7 mouse cellular contexts compared by ENCODE assay signal in genomic region chr12:79297884-79298636, GRCm38 (mm10). TPM values are rescaled to one million over a fixed set of nuclear protein-coding genes. Genes with fewer than 3 reads are reported as not detected.
A peak's percentile ranks its signal among the peaks of the same experiment; 100 is the strongest.
DNase-seq lines count a peak whose midpoint lies in the region; ATAC-seq and TF ChIP-seq lines count a peak whose summit lies in the region.

No protein-coding gene starts in this region.

- H3K27ac ChIP-seq in forebrain, embryonic 13.5 days, result no peak overlapping the region
- peak overlapping the region; percentile 64 for H3K27ac ChIP-seq in liver, embryonic 14.5 days

- no peaks in the 10 kb centered on the region for H3K27me3 ChIP-seq in forebrain, embryonic 13.5 days
- no peaks in the 10 kb centered on the region for H3K27me3 ChIP-seq in liver, embryonic 14.5 days (ENCODE audit: control insufficient read depth, insufficient read depth, low read length)

- no peaks in the 10 kb centered on the region for H3K9me3 ChIP-seq in forebrain, embryonic 13.5 days (replicated peaks)
- no peaks in the 10 kb centered on the region for H3K9me3 ChIP-seq in liver, embryonic 14.5 days (ENCODE audit: control insufficient read depth, low read length)

- peak overlapping the region; percentile 84 for H3K4me2 ChIP-seq in forebrain, embryonic 13.5 days
- H3K4me2 ChIP-seq in liver, embryonic 14.5 days (ENCODE audit: low read depth), result peak overlapping the region; percentile 99

- H3K4me3 ChIP-seq in forebrain, embryonic 13.5 days, result peak overlapping the region; percentile 71
- H3K4me3 ChIP-seq in liver, embryonic 14.5 days (ENCODE audit: insufficient read depth in 1 of 2, low read depth in 2 of 2, low read length in 2 of 2), result peak overlapping the region; percentile 74 to 96

- TF ChIP-seq CTCF in liver, embryonic 14.5 days (IDR thresholded peaks at IDR 0.05; ENCODE audit: low read depth), result no peak

- TF ChIP-seq EP300 in liver, embryonic 14.5 days (IDR thresholded peaks at IDR 0.05; ENCODE audit: low read depth), result no peak

- H3K4me1 ChIP-seq in forebrain, embryonic 13.5 days, result peaks cover 19% of the 10 kb centered on the region
- peaks cover 0 to 6% of the 10 kb centered on the region in 2 experiments; a peak in 3 of 4 replicates for H3K4me1 ChIP-seq in liver, embryonic 14.5 days (replicated peaks; ENCODE audit: control insufficient read depth in 2 of 2, insufficient read depth in 2 of 2, low read length in 1 of 2)

- ATAC-seq in forebrain, embryonic 13.5 days, result no peak
- ATAC-seq in liver, embryonic 14.5 days (ENCODE audit: insufficient read depth), result no peak

- peak overlapping the region; percentile 65 for H3K9ac ChIP-seq in forebrain, embryonic 13.5 days
- peak overlapping the region; percentile 81 for H3K9ac ChIP-seq in liver, embryonic 14.5 days (replicated peaks)

- peak; percentile 1 for DNase-seq in thymus, postnatal 0 days (ENCODE audit: low spot score)
- no peak for DNase-seq in thymus, postnatal 14 days
- peak in 1 of 3 experiments; percentile 40 for DNase-seq in liver, embryonic 14.5 days (ENCODE audit: low read depth in 3 of 3, low spot score in 3 of 3)
- no peak for DNase-seq in right cerebral cortex, adult 2 months (ENCODE audit: low spot score in 2 of 2)
- no peak for DNase-seq in adrenal gland, adult 8-10 months
- DNase-seq in ovary, postnatal 36 days (ENCODE audit: low spot score), result no peak

- WGBS in forebrain, embryonic 13.5 days, result 13% methylated on average over 15 of the region's 15 CpGs
- 6% methylated on average over 15 of the region's 15 CpGs for WGBS in liver, embryonic 14.5 days (ENCODE audit: insufficient replicate concordance)

- H3K36me3 ChIP-seq in forebrain, embryonic 13.5 days (ENCODE audit: poor library complexity, severe bottlenecking), result no peaks in the 10 kb centered on the region
- no peaks in the 10 kb centered on the region; the same call in 1 of the 2 replicates for H3K36me3 ChIP-seq in liver, embryonic 14.5 days (replicated peaks; ENCODE audit: control insufficient read depth, insufficient read depth, low read depth)

RNA-seq across cellular contexts. Expression of gene Rad51b, which starts 1.0 kb away (rescaled TPM):
- 4.6 and 4.8 TPM in 2 replicates for polyA plus RNA-seq in thymus, postnatal 0 days (2015; fragmentation: Nextera tagmentation; extraction: Ambion mirVana)
- 5.7 and 6.2 TPM in 2 replicates for polyA plus RNA-seq in forebrain, embryonic 13.5 days (2015; fragmentation: Nextera tagmentation; extraction: Ambion mirVana)
- 1.6 and 2.3 TPM in 2 replicates for polyA plus RNA-seq in liver, embryonic 14.5 days (2012; rRNA removed)
- 5.1 and 5.5 TPM in 2 replicates for polyA plus RNA-seq in liver, embryonic 14.5 days (2014; fragmentation: Nextera tagmentation; extraction: Ambion mirVana)
- under 1 TPM; 0.35 to 0.74 (median 0.48) TPM for total RNA-seq in adrenal gland, adult 8-10 months (2022)

RNA-seq across cellular contexts. Expression of gene Zfyve26, which starts 2.0 kb away (rescaled TPM):
- polyA plus RNA-seq in thymus, postnatal 0 days (2015; fragmentation: Nextera tagmentation; extraction: Ambion mirVana), result 8.1 and 11.9 TPM in 2 replicates
- polyA plus RNA-seq in forebrain, embryonic 13.5 days (2015; fragmentation: Nextera tagmentation; extraction: Ambion mirVana), result 12.8 and 13.4 TPM in 2 replicates
- polyA plus RNA-seq in liver, embryonic 14.5 days (2012; rRNA removed), result 7.7 and 12.5 TPM in 2 replicates
- polyA plus RNA-seq in liver, embryonic 14.5 days (2014; fragmentation: Nextera tagmentation; extraction: Ambion mirVana), result 7.0 and 7.6 TPM in 2 replicates
- total RNA-seq in adrenal gland, adult 8-10 months (2022), result 10 to 100 TPM; 21.3 to 46.5 (median 28.2) TPM
